Mouse (Mus musculus): ENCODE measurements at regions not wholly inside any gene's neighbourhood (a gene's known extent, or its start where the extent isn't known, plus 50 kb on each side); places are given as distances from the start of the nearest gene placed in this dataset.

- no peak overlapping the region for H3K4me3 ChIP-seq (ENCODE audit: control insufficient read depth in 1 of 2, insufficient read depth in 1 of 2, low read depth in 1 of 2, low read length in 2 of 2)
- WGBS, result 21% methylated on average over 2 of the region's 2 CpGs
- no peaks in the 10 kb centered on the region; a peak in 1 of 4 replicates for H3K4me1 ChIP-seq (ENCODE audit: control insufficient read depth in 2 of 2, insufficient read depth in 2 of 2, low read length in 2 of 2)
- no peak overlapping the region for H3K4me2 ChIP-seq (ENCODE audit: low read length)
- no peaks in the 10 kb centered on the region for H3K27me3 ChIP-seq (ENCODE audit: control insufficient read depth, insufficient read depth, low read length)
- ATAC-seq (ENCODE audit: insufficient number of reproducible peaks, insufficient read depth, low FRiP score, low read depth), result no peak
- H3K36me3 ChIP-seq (ENCODE audit: control insufficient read depth, insufficient read depth, low read length), result no peaks in the 10 kb centered on the region
- H3K9me3 ChIP-seq (ENCODE audit: control insufficient read depth, low read length), result no peaks in the 10 kb centered on the region
- H3K9ac ChIP-seq (ENCODE audit: low read length), result no peak overlapping the region
- H3K27ac ChIP-seq (replicated peaks in 1 of 2; ENCODE audit: control insufficient read depth in 1 of 2, insufficient read depth in 1 of 2, low read depth in 2 of 2, low read length in 2 of 2), result no peak overlapping the region
These were observed 106.7 kb upstream of the Nrp1 start for GRCm38 (mm10) chr8:128251723-128252122.

GRCm38 (mm10) chr8:128260836-128261235, 97.6 kb upstream of the Nrp1 start:
- no peak overlapping the region for H3K4me2 ChIP-seq (ENCODE audit: low read length)
- ATAC-seq (ENCODE audit: insufficient number of reproducible peaks, insufficient read depth, low FRiP score, low read depth), result no peak
- 82% methylated on average over 3 of the region's 3 CpGs for WGBS
- no peak overlapping the region for H3K27ac ChIP-seq (replicated peaks in 1 of 2; ENCODE audit: control insufficient read depth in 1 of 2, insufficient read depth in 1 of 2, low read depth in 2 of 2, low read length in 2 of 2)
- H3K9ac ChIP-seq (ENCODE audit: low read length), result no peak overlapping the region
- H3K4me3 ChIP-seq (ENCODE audit: control insufficient read depth in 1 of 2, insufficient read depth in 1 of 2, low read depth in 1 of 2, low read length in 2 of 2), result no peak overlapping the region
- no peaks in the 10 kb centered on the region for H3K36me3 ChIP-seq (ENCODE audit: control insufficient read depth, insufficient read depth, low read length)
- H3K27me3 ChIP-seq (ENCODE audit: control insufficient read depth, insufficient read depth, low read length), result no peaks in the 10 kb centered on the region
- H3K4me1 ChIP-seq (ENCODE audit: control insufficient read depth in 2 of 2, insufficient read depth in 2 of 2, low read length in 2 of 2), result no peaks in the 10 kb centered on the region
- H3K9me3 ChIP-seq (ENCODE audit: control insufficient read depth, low read length), result no peaks in the 10 kb centered on the region

GRCm38 (mm10) chr8:128261367-128261766, 97.0 kb upstream of the Nrp1 start:
- 85% methylated on average over 3 of the region's 3 CpGs for WGBS
- H3K9me3 ChIP-seq (ENCODE audit: control insufficient read depth, low read length), result no peaks in the 10 kb centered on the region
- peaks cover under 1 to 3% of the 10 kb centered on the region in 2 experiments; a peak in 2 of 4 replicates for H3K4me1 ChIP-seq (ENCODE audit: control insufficient read depth in 2 of 2, insufficient read depth in 2 of 2, low read length in 2 of 2)
- no peak overlapping the region for H3K4me2 ChIP-seq (ENCODE audit: low read length)
- H3K4me3 ChIP-seq (ENCODE audit: control insufficient read depth in 1 of 2, insufficient read depth in 1 of 2, low read depth in 1 of 2, low read length in 2 of 2), result no peak overlapping the region
- H3K9ac ChIP-seq (ENCODE audit: low read length), result no peak overlapping the region
- H3K27me3 ChIP-seq (ENCODE audit: control insufficient read depth, insufficient read depth, low read length), result no peaks in the 10 kb centered on the region
- H3K36me3 ChIP-seq (ENCODE audit: control insufficient read depth, insufficient read depth, low read length), result no peaks in the 10 kb centered on the region
- no peak overlapping the region for H3K27ac ChIP-seq (replicated peaks in 1 of 2; ENCODE audit: control insufficient read depth in 1 of 2, insufficient read depth in 1 of 2, low read depth in 2 of 2, low read length in 2 of 2)
- ATAC-seq (ENCODE audit: insufficient number of reproducible peaks, insufficient read depth, low FRiP score, low read depth), result no peak

GRCm38 (mm10) chr8:128263251-128263947, 95.0 kb upstream of the Nrp1 start:
- Histone ChIP-seq H3K4me1 (ENCODE audit: control insufficient read depth in 2 of 2, insufficient read depth in 2 of 2, low read length in 2 of 2) (peaks cover 7 to 8% of the 10 kb centered on the region in 2 experiments), H3K27ac (replicated peaks in 1 of 2; ENCODE audit: control insufficient read depth in 1 of 2, insufficient read depth in 1 of 2, low read depth in 2 of 2, low read length in 2 of 2) (no peak overlapping the region), H3K9me3 (ENCODE audit: control insufficient read depth, low read length) (no peaks in the 10 kb centered on the region), H3K4me3 (ENCODE audit: control insufficient read depth in 1 of 2, insufficient read depth in 1 of 2, low read depth in 1 of 2, low read length in 2 of 2) (no peak overlapping the region), H3K36me3 (ENCODE audit: control insufficient read depth, insufficient read depth, low read length) (no peaks in the 10 kb centered on the region), H3K27me3 (ENCODE audit: control insufficient read depth, insufficient read depth, low read length) (no peaks in the 10 kb centered on the region), H3K4me2 (ENCODE audit: low read length) (no peak overlapping the region), H3K9ac (ENCODE audit: low read length) (no peak overlapping the region)
- 77% methylated on average over 9 of the region's 9 CpGs for WGBS
- no peak for ATAC-seq (ENCODE audit: insufficient number of reproducible peaks, insufficient read depth, low FRiP score, low read depth)

- H3K27ac ChIP-seq (replicated peaks in 1 of 2; ENCODE audit: control insufficient read depth in 1 of 2, insufficient read depth in 1 of 2, low read depth in 2 of 2, low read length in 2 of 2), result peak overlapping the region; percentile 15 to 71
- H3K9ac ChIP-seq (ENCODE audit: low read length), result no peak overlapping the region
- H3K36me3 ChIP-seq (ENCODE audit: control insufficient read depth, insufficient read depth, low read length), result no peaks in the 10 kb centered on the region
- H3K4me3 ChIP-seq (ENCODE audit: control insufficient read depth in 1 of 2, insufficient read depth in 1 of 2, low read depth in 1 of 2, low read length in 2 of 2), result no peak overlapping the region
- no peak overlapping the region for H3K4me2 ChIP-seq (ENCODE audit: low read length)
- H3K9me3 ChIP-seq (ENCODE audit: control insufficient read depth, low read length), result no peaks in the 10 kb centered on the region
- no peak for ATAC-seq (ENCODE audit: insufficient number of reproducible peaks, insufficient read depth, low FRiP score, low read depth)
- 52% methylated on average over 4 of the region's 4 CpGs for WGBS
- peaks cover 9 to 19% of the 10 kb centered on the region in 2 experiments for H3K4me1 ChIP-seq (ENCODE audit: control insufficient read depth in 2 of 2, insufficient read depth in 2 of 2, low read length in 2 of 2)
- no peaks in the 10 kb centered on the region for H3K27me3 ChIP-seq (ENCODE audit: control insufficient read depth, insufficient read depth, low read length)
These were observed 91.1 kb upstream of the Nrp1 start for GRCm38 (mm10) chr8:128267261-128267660.

GRCm38 (mm10) chr8:128268010-128268409, 90.4 kb upstream of the Nrp1 start:
- Histone ChIP-seq H3K9ac (ENCODE audit: low read length) (no peak overlapping the region), H3K4me1 (ENCODE audit: control insufficient read depth in 2 of 2, insufficient read depth in 2 of 2, low read length in 2 of 2) (peaks cover 14 to 27% of the 10 kb centered on the region in 2 experiments), H3K27me3 (ENCODE audit: control insufficient read depth, insufficient read depth, low read length) (no peaks in the 10 kb centered on the region), H3K4me2 (ENCODE audit: low read length) (no peak overlapping the region), H3K9me3 (ENCODE audit: control insufficient read depth, low read length) (no peaks in the 10 kb centered on the region), H3K27ac (replicated peaks in 1 of 2; ENCODE audit: control insufficient read depth in 1 of 2, insufficient read depth in 1 of 2, low read depth in 2 of 2, low read length in 2 of 2) (peak overlapping the region; percentile 67 to 71), H3K36me3 (ENCODE audit: control insufficient read depth, insufficient read depth, low read length) (no peaks in the 10 kb centered on the region), H3K4me3 (ENCODE audit: control insufficient read depth in 1 of 2, insufficient read depth in 1 of 2, low read depth in 1 of 2, low read length in 2 of 2) (no peak overlapping the region)
- no peak for ATAC-seq (ENCODE audit: insufficient number of reproducible peaks, insufficient read depth, low FRiP score, low read depth)
- 62% methylated on average over 3 of the region's 3 CpGs for WGBS

- 81% methylated on average over 1 of the region's 1 CpGs for WGBS
- no peak overlapping the region for H3K27ac ChIP-seq (replicated peaks in 1 of 2; ENCODE audit: control insufficient read depth in 1 of 2, insufficient read depth in 1 of 2, low read depth in 2 of 2, low read length in 2 of 2)
These were observed 88.9 kb upstream of the Nrp1 start for GRCm38 (mm10) chr8:128269546-128269945.

More at GRCm38 (mm10) chr8:128269546-128269945, 88.9 kb upstream of the Nrp1 start:
- Histone ChIP-seq H3K4me3 (ENCODE audit: control insufficient read depth in 1 of 2, insufficient read depth in 1 of 2, low read depth in 1 of 2, low read length in 2 of 2) (no peak overlapping the region), H3K4me2 (ENCODE audit: low read length) (no peak overlapping the region), H3K9ac (ENCODE audit: low read length) (no peak overlapping the region), H3K4me1 (ENCODE audit: control insufficient read depth in 2 of 2, insufficient read depth in 2 of 2, low read length in 2 of 2) (peaks cover 17 to 32% of the 10 kb centered on the region in 2 experiments), H3K9me3 (ENCODE audit: control insufficient read depth, low read length) (no peaks in the 10 kb centered on the region), H3K36me3 (ENCODE audit: control insufficient read depth, insufficient read depth, low read length) (no peaks in the 10 kb centered on the region), H3K27me3 (ENCODE audit: control insufficient read depth, insufficient read depth, low read length) (no peaks in the 10 kb centered on the region)
- ATAC-seq (ENCODE audit: insufficient number of reproducible peaks, insufficient read depth, low FRiP score, low read depth), result no peak
